Mouse (Mus musculus) Patski (cell line): ENCODE measurements at regions not wholly inside any gene's neighbourhood (a gene's known extent, or its start where the extent isn't known, plus 50 kb on each side); places are given as distances from the start of the nearest gene placed in this dataset.

Experiments used
- ATAC-seq: fragments of 100-300 bp; one replicate; pipeline ENCODE4 v1.8.0; 2021
- CTCF ChIA-PET: fragments of 350-600 bp; sonication (Branson Sonifier 250); formaldehyde crosslinking; loops from one replicate; lab custom pipeline; 2022; ENCODE audit warnings: inconsistent platforms; lab: Charles Lee
- POLR2A ChIA-PET: fragments of 350-600 bp; sonication (Branson Sonifier 250); formaldehyde crosslinking; loops from one replicate; lab custom pipeline; 2022; ENCODE audit warnings: antibody characterized with exemption, inconsistent platforms; lab: Charles Lee
- DNase-seq: peaks from one replicate; pipeline ENCODE4 v3.0.0-alpha.2; 2011; ENCODE audit warnings: low read depth, low spot score
- H3K27me3 ChIP-seq: fragments of 371-371 bp; one replicate; pipeline ENCODE4 v1.5.1; 2021
- CTCF ChIP-seq: fragments of 100-300 bp; IDR thresholded peaks from one replicate; pipeline ENCODE4 v1.5.1; 2021
- in situ Hi-C: fragments of 300-500 bp; cut with MboI; formaldehyde crosslinking; loops from 3 replicates; pipeline ENCODE4 v1.11.1; 2018; ENCODE audit warnings: low pct_unique_long_range_greater_than_20kb, mixed read lengths

GRCm38 (mm10) chr9:41412174-41412757 lies 250.8 kb upstream of the Ubash3b start:
- POLR2A ChIA-PET: no interaction called here
- no peak for TF ChIP-seq CTCF
- no peak for DNase-seq
- CTCF ChIA-PET: interaction anchor here (1.9 kb wide), 1 partner anchor 21 kb away, joined by 5 read pairs; no protein-coding TSS in a partner anchor
- in situ Hi-C loops: no loop called here
- no peaks in the 10 kb centered on the region for H3K27me3 ChIP-seq
- no peak for ATAC-seq

- DNase-seq: no peak
- CTCF ChIA-PET: interaction anchor here (0.9 kb wide), 1 partner anchor 201 kb away, joined by 3 read pairs; no protein-coding TSS in a partner anchor
- POLR2A ChIA-PET: no interaction called here
- in situ Hi-C loops: no loop called here
- no peaks in the 10 kb centered on the region for H3K27me3 ChIP-seq
- TF ChIP-seq CTCF: no peak
- no peak for ATAC-seq
Observed at GRCm38 (mm10) chr9:41408301-41408700, 246.8 kb upstream of the Ubash3b start.

- TF ChIP-seq CTCF: no peak
- CTCF ChIA-PET: no interaction called here
- in situ Hi-C loops: no loop called here
- POLR2A ChIA-PET: no interaction called here
- no peak for ATAC-seq
- no peak for DNase-seq
- no peaks in the 10 kb centered on the region for H3K27me3 ChIP-seq
Observed at GRCm38 (mm10) chr9:41407078-41407477, 245.6 kb upstream of the Ubash3b start.

- CTCF ChIA-PET: interaction anchor here (0.7 kb wide), 1 partner anchor 80 kb away, joined by 3 read pairs; no protein-coding TSS in a partner anchor
- no peak for ATAC-seq
- DNase-seq: no peak
- in situ Hi-C loops: no loop called here
- POLR2A ChIA-PET: no interaction called here
- no peaks in the 10 kb centered on the region for H3K27me3 ChIP-seq
- no peak for TF ChIP-seq CTCF
Observed at GRCm38 (mm10) chr9:41402942-41403341, 241.4 kb upstream of the Ubash3b start.

GRCm38 (mm10) chr9:41400950-41401349 lies 239.5 kb upstream of the Ubash3b start:
- CTCF ChIA-PET: interaction anchor here (1.2 kb wide), 1 partner anchor 15 kb away, joined by 3 read pairs; no protein-coding TSS in a partner anchor
- DNase-seq (no peak), ATAC-seq (no peak)
- in situ Hi-C loops: no loop called here
- no peaks in the 10 kb centered on the region for H3K27me3 ChIP-seq
- POLR2A ChIA-PET: no interaction called here
- no peak for TF ChIP-seq CTCF

- DNase-seq: no peak
- no peak for ATAC-seq
- in situ Hi-C loops: no loop called here
Observed at GRCm38 (mm10) chr9:41395471-41395870, 234.0 kb upstream of the Ubash3b start.

GRCm38 (mm10) chr9:41391591-41392320 lies 230.3 kb upstream of the Ubash3b start:
- DNase-seq: no peak
- POLR2A ChIA-PET: no interaction called here
- in situ Hi-C loops: no loop called here
- TF ChIP-seq CTCF: peak; percentile 8
- CTCF ChIA-PET: interaction anchor here (1.9 kb wide), 1 partner anchor 22 kb away, joined by 5 read pairs; no protein-coding TSS in a partner anchor
- H3K27me3 ChIP-seq: no peaks in the 10 kb centered on the region
- ATAC-seq: no peak

More at GRCm38 (mm10) chr9:41395471-41395870, 234.0 kb upstream of the Ubash3b start:
- H3K27me3 ChIP-seq: no peaks in the 10 kb centered on the region
- TF ChIP-seq CTCF: no peak
- CTCF ChIA-PET: no interaction called here
- POLR2A ChIA-PET: no interaction called here

GRCm38 (mm10) chr9:41379283-41379682 lies 217.8 kb upstream of the Ubash3b start:
- CTCF ChIA-PET: no interaction called here

GRCm38 (mm10) chr9:41378627-41379231 lies 217.2 kb upstream of the Ubash3b start:
- DNase-seq: no peak
- no peaks in the 10 kb centered on the region for H3K27me3 ChIP-seq
- in situ Hi-C loops: no loop called here
- TF ChIP-seq CTCF: no peak
- ATAC-seq: no peak
- ChIA-PET CTCF (interaction anchor here (1.1 kb wide), 1 partner anchor 76 kb away, joined by 3 read pairs; no protein-coding TSS in a partner anchor), POLR2A (no interaction called here)

More at GRCm38 (mm10) chr9:41379283-41379682, 217.8 kb upstream of the Ubash3b start:
- TF ChIP-seq CTCF: no peak
- in situ Hi-C loops: no loop called here
- POLR2A ChIA-PET: no interaction called here
- no peaks in the 10 kb centered on the region for H3K27me3 ChIP-seq
- no peak for DNase-seq
- no peak for ATAC-seq

- CTCF ChIA-PET: interaction anchor here (1.1 kb wide), 1 partner anchor 77 kb away, joined by 3 read pairs; no protein-coding TSS in a partner anchor
- TF ChIP-seq CTCF: no peak
- ATAC-seq (no peak), DNase-seq (no peak)
- POLR2A ChIA-PET: interaction anchor here (0.6 kb wide), 1 partner anchor 22 kb away, joined by 3 read pairs; no protein-coding TSS in a partner anchor
- H3K27me3 ChIP-seq: no peaks in the 10 kb centered on the region
- in situ Hi-C loops: no loop called here
Observed at GRCm38 (mm10) chr9:41377701-41378626, 216.5 kb upstream of the Ubash3b start.
